Mouse (Mus musculus) spleen, adult 2 months (tissue): Measurements from ENCODE around the gene Rpp40.

ENCODE experiments used
- CTCF ChIP-seq: fragments of 200-500 bp; IDR thresholded peaks from 2 replicates; pipeline ENCODE4 v1.5.1; 2011; ENCODE audit warnings: mild to moderate bottlenecking, inconsistent platforms; ENCODE audit not compliant: insufficient read depth, insufficient read length, insufficient replicate concordance; ENCODE audit errors: extremely low read depth
- POLR2A ChIP-seq: fragments of 200-500 bp; IDR thresholded peaks from 2 replicates; pipeline ENCODE4 v1.6.1; 2011; ENCODE audit warnings: low read depth, low read length, inconsistent platforms

DNA sequence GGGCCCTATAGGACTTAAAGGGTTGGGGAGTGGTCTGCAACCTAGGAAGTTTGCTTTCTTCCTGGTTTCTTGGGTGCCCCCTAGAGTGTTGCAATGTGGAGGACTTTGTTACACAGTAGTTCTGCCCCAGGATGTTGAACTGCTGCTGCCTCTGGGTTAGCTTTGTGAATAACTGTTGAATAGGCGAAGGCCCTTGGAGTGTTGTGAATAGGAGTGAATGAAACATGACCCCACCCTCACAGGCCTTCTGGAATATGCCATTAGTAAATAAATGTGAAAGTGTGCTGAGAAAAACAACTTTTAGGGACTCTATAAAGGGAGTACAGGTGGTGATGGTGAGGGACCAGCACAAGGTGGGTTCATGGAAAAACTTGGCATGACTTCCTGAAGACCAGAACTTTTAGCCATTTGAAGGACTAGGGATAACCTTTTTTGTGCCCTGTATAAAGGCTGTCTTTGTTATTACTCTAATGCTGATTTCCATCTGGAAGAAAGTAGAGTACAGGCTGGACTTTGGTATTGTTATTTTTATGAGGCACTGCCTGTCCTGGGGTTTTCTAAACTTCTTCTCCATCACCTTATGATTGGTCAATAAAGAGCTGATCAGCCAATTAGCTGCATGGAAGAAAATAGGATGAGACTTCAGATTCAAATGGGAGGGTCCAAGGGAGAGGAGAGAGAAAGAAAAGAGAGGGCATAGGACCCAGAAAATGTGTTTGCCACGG, 53.1 kb downstream of the Rpp40 start:
- TF ChIP-seq POLR2A (no peak), CTCF (no peak)
